Mouse (Mus musculus): ENCODE data around the gene Hsph1.

- no peak for TF ChIP-seq CTCF (IDR thresholded peaks at IDR 0.05; ENCODE audit: low read depth)
- TF ChIP-seq EP300 (IDR thresholded peaks at IDR 0.05; ENCODE audit: low read depth): no peak
Measured at GRCm38 (mm10) chr5:149603241-149603640, 32.9 kb downstream of the Hsph1 start.

Measured in liver, embryonic 14.5 days (tissue).